Mouse (Mus musculus): Measurements from ENCODE around the gene Stxbp5. TPM values are rescaled to one million over a fixed set of nuclear protein-coding genes. Genes with fewer than 3 reads are reported as not detected.

Gene Stxbp5
- total RNA-seq, 1 experiment = 4.4 TPM

GRCm38 (mm10) chr10:9906185-9906584, 5.3 kb upstream of the Stxbp5 start:
- H3K9ac ChIP-seq (ENCODE audit: insufficient read depth, low read depth, low read length, poor library complexity, severe bottlenecking) = no peak overlapping the region; the same call in 1 of the 2 replicates
- in situ Hi-C loops (cut with MboI; ENCODE audit: low sequenced_read_pairs in 2 of 2, unreplicated experiment in 2 of 2) = no loop called here
- H3K4me1 ChIP-seq (ENCODE audit: control insufficient read depth in 2 of 2, insufficient read depth in 2 of 2, low read length in 2 of 2, poor library complexity in 1 of 2) = no peaks in the 10 kb centered on the region
- no peak overlapping the region for H3K4me3 ChIP-seq (ENCODE audit: insufficient read depth in 1 of 2, low read depth in 1 of 2, low read length in 2 of 2, poor library complexity in 1 of 2, severe bottlenecking in 1 of 2)
- no peak for DNase-seq (ENCODE audit: low read depth, low spot score)
- no peaks in the 10 kb centered on the region for H3K9me3 ChIP-seq (ENCODE audit: control insufficient read depth, insufficient read depth, low read depth, low read length)
- H3K27ac ChIP-seq (ENCODE audit: insufficient read depth, low read depth, low read length, poor library complexity, severe bottlenecking) = no peak overlapping the region
- H3K36me3 ChIP-seq (ENCODE audit: control insufficient read depth, insufficient read depth, low read length, poor library complexity, severe bottlenecking) = no peaks in the 10 kb centered on the region
- TF ChIP-seq CHD2 (IDR thresholded peaks at IDR 0.05; ENCODE audit: low read depth, low read length) = no peak
- no peak for TF ChIP-seq HCFC1 (IDR thresholded peaks at IDR 0.05; ENCODE audit: borderline replicate concordance, insufficient read depth, low read length)
- TF ChIP-seq MAFK (IDR thresholded peaks at IDR 0.05; ENCODE audit: insufficient read depth, low read depth, low read length) = no peak
- TF ChIP-seq ZNF384 (IDR thresholded peaks at IDR 0.05; ENCODE audit: low read depth, low read length) = no peak
- TF ChIP-seq ZC3H11A (IDR thresholded peaks at IDR 0.05; ENCODE audit: borderline replicate concordance, low read depth, low read length) = no peak

DNA sequence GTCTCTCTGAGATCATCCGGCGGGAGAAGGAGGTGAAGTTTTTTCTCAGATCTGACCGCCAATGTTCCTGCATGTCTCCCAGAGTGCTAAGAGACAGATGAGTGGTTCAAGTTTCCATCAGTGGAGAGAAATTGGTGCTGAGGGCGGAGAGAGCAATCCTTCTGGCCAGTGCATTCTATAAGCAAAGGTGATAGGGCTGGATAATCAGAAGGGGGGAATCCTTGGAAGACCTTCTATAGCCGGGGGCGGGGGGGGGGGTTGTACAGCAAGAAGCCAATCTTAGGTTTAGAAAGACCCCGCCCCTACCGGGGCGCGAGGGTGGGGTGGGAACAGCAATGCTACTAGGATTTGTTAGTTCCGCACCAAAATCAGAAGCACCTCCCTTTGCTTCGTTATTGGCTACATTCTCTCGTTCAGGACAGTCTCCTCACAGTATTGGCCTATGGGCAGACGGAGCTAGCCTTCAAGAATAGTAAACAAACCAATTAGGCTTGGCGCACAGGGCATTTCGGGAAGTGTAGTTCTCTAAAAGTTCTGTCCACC, 889 bp upstream of the Stxbp5 start:
- no peaks in the 10 kb centered on the region for H3K36me3 ChIP-seq (ENCODE audit: control insufficient read depth, insufficient read depth, low read length, poor library complexity, severe bottlenecking)
- peak overlapping the region; percentile 88 to 89 for H3K4me3 ChIP-seq (ENCODE audit: insufficient read depth in 1 of 2, low read depth in 1 of 2, low read length in 2 of 2, poor library complexity in 1 of 2, severe bottlenecking in 1 of 2)
- peak; percentile 68 for DNase-seq (ENCODE audit: low read depth, low spot score)
- no peaks in the 10 kb centered on the region for H3K9me3 ChIP-seq (ENCODE audit: control insufficient read depth, insufficient read depth, low read depth, low read length)
- TF ChIP-seq ZNF384 (IDR thresholded peaks at IDR 0.05; ENCODE audit: low read depth, low read length) (no peak), HCFC1 (IDR thresholded peaks at IDR 0.05; ENCODE audit: borderline replicate concordance, insufficient read depth, low read length) (peak; percentile 91), CHD2 (IDR thresholded peaks at IDR 0.05; ENCODE audit: low read depth, low read length) (peak; percentile 87)
- in situ Hi-C loops (cut with MboI; ENCODE audit: low sequenced_read_pairs in 2 of 2, unreplicated experiment in 2 of 2) = no loop called here
- no peak overlapping the region for H3K27ac ChIP-seq (ENCODE audit: insufficient read depth, low read depth, low read length, poor library complexity, severe bottlenecking)
- H3K4me1 ChIP-seq (ENCODE audit: control insufficient read depth in 2 of 2, insufficient read depth in 2 of 2, low read length in 2 of 2, poor library complexity in 1 of 2) = no peaks in the 10 kb centered on the region
- 0 out of 2 replicates have a peak overlapping the region, but pooled peaks have one; percentile 64 for H3K9ac ChIP-seq (ENCODE audit: insufficient read depth, low read depth, low read length, poor library complexity, severe bottlenecking)

- Histone ChIP-seq H3K4me1 (ENCODE audit: control insufficient read depth in 2 of 2, insufficient read depth in 2 of 2, low read length in 2 of 2, poor library complexity in 1 of 2) (no peaks in the 10 kb centered on the region), H3K9ac (ENCODE audit: insufficient read depth, low read depth, low read length, poor library complexity, severe bottlenecking) (peak overlapping the region; percentile 95)
- in situ Hi-C loops (cut with MboI; ENCODE audit: low sequenced_read_pairs in 2 of 2, unreplicated experiment in 2 of 2) = no loop called here
Observed at GRCm38 (mm10) chr10:9900315-9901070, 386 bp downstream of the Stxbp5 start.

DNA sequence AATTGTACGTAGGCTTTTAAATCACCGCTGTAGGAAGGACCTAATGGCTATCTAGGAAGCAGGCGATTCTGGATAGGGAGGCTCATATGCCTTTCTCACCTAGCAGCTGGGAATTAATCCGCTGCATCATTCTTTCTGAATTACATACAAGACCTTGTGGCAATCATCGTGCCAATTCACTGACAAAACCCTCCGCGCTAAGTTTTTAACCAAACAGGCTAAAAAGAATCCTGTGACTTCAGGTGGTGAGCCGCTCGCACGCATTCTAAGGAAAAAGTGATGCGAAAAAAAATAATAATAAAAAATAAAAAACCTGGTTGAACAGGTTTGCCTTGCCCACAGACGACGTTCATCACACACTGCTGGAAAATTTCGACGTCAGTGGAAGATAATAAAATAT, 1.1 kb downstream of the Stxbp5 start:
- in situ Hi-C loops (cut with MboI; ENCODE audit: low sequenced_read_pairs in 2 of 2, unreplicated experiment in 2 of 2) = no loop called here
- no peak for DNase-seq (ENCODE audit: low read depth, low spot score)
- no peaks in the 10 kb centered on the region for H3K4me1 ChIP-seq (ENCODE audit: control insufficient read depth in 2 of 2, insufficient read depth in 2 of 2, low read length in 2 of 2, poor library complexity in 1 of 2)
- no peak overlapping the region for H3K27ac ChIP-seq (ENCODE audit: insufficient read depth, low read depth, low read length, poor library complexity, severe bottlenecking)
- peak overlapping the region; percentile 88 to 89 for H3K4me3 ChIP-seq (ENCODE audit: insufficient read depth in 1 of 2, low read depth in 1 of 2, low read length in 2 of 2, poor library complexity in 1 of 2, severe bottlenecking in 1 of 2)
- no peak overlapping the region for H3K9ac ChIP-seq (ENCODE audit: insufficient read depth, low read depth, low read length, poor library complexity, severe bottlenecking)
- no peaks in the 10 kb centered on the region; the same call in 1 of the 2 replicates for H3K36me3 ChIP-seq (ENCODE audit: control insufficient read depth, insufficient read depth, low read length, poor library complexity, severe bottlenecking)
- TF ChIP-seq ZNF384 (IDR thresholded peaks at IDR 0.05; ENCODE audit: low read depth, low read length) = no peak
- no peak for TF ChIP-seq HCFC1 (IDR thresholded peaks at IDR 0.05; ENCODE audit: borderline replicate concordance, insufficient read depth, low read length)
- no peak for TF ChIP-seq CHD2 (IDR thresholded peaks at IDR 0.05; ENCODE audit: low read depth, low read length)
- TF ChIP-seq MAFK (IDR thresholded peaks at IDR 0.05; ENCODE audit: insufficient read depth, low read depth, low read length) = no peak
- no peak for TF ChIP-seq ZC3H11A (IDR thresholded peaks at IDR 0.05; ENCODE audit: borderline replicate concordance, low read depth, low read length)
- H3K9me3 ChIP-seq (ENCODE audit: control insufficient read depth, insufficient read depth, low read depth, low read length) = no peaks in the 10 kb centered on the region

More at GRCm38 (mm10) chr10:9900315-9901070, 386 bp downstream of the Stxbp5 start:
- TF ChIP-seq HCFC1 (IDR thresholded peaks at IDR 0.05; ENCODE audit: borderline replicate concordance, insufficient read depth, low read length) = 0 out of 2 replicates have a peak, but pooled peaks have one; percentile 32
- TF ChIP-seq CHD2 (IDR thresholded peaks at IDR 0.05; ENCODE audit: low read depth, low read length) = no peak
- no peak for TF ChIP-seq ZC3H11A (IDR thresholded peaks at IDR 0.05; ENCODE audit: borderline replicate concordance, low read depth, low read length)
- peak; percentile 17 for DNase-seq (ENCODE audit: low read depth, low spot score)
- Histone ChIP-seq H3K4me3 (ENCODE audit: insufficient read depth in 1 of 2, low read depth in 1 of 2, low read length in 2 of 2, poor library complexity in 1 of 2, severe bottlenecking in 1 of 2) (peak overlapping the region; percentile 88 to 89), H3K27ac (ENCODE audit: insufficient read depth, low read depth, low read length, poor library complexity, severe bottlenecking) (no peak overlapping the region), H3K36me3 (ENCODE audit: control insufficient read depth, insufficient read depth, low read length, poor library complexity, severe bottlenecking) (no peaks in the 10 kb centered on the region), H3K9me3 (ENCODE audit: control insufficient read depth, insufficient read depth, low read depth, low read length) (no peaks in the 10 kb centered on the region)

Data from ES-E14 (cell line).